Mouse (Mus musculus): ENCODE results near the gene Kcng1. TPM values are rescaled to one million over a fixed set of nuclear protein-coding genes. Genes with fewer than 3 reads are reported as not detected.

Kcng1 gene
- polyA plus RNA-seq, 1 experiment from 2014 or later: 0.35 TPM

DNA sequence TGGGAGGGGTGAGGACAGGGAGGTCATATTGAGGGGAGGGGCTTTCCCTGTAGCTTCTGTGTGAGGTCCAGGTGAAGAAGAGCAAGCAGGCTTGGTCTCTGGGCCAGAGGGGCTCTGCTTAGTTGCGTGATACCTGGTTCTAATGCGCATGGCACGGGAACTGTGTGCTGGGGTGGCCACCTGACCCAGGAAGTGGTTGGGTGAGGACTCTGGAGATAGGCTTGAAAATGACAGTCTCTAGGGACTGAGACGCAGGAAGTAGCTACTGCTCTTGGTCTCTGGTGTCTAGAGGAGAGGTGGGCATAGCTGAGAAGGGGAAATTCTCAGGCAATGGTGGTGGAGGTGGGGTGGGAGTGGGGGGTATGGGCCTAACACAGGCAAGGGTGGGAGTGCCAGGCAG, 24.3 kb downstream of the Kcng1 start:
- H3K27me3 ChIP-seq: peaks cover 16% of the 10 kb centered on the region
- H3K9me3 ChIP-seq: no peaks in the 10 kb centered on the region
- no peak overlapping the region for H3K9ac ChIP-seq
- H3K36me3 ChIP-seq: no peaks in the 10 kb centered on the region
- no peak overlapping the region for H3K27ac ChIP-seq
- 81% methylated on average over 4 of the region's 4 CpGs for WGBS
- no peak overlapping the region for H3K4me3 ChIP-seq
- ATAC-seq (ENCODE audit: borderline replicate concordance, extremely low read depth, low FRiP score, low TSS enrichment): no peak
- no peak overlapping the region for H3K4me2 ChIP-seq
- no peaks in the 10 kb centered on the region for H3K4me1 ChIP-seq

DNA sequence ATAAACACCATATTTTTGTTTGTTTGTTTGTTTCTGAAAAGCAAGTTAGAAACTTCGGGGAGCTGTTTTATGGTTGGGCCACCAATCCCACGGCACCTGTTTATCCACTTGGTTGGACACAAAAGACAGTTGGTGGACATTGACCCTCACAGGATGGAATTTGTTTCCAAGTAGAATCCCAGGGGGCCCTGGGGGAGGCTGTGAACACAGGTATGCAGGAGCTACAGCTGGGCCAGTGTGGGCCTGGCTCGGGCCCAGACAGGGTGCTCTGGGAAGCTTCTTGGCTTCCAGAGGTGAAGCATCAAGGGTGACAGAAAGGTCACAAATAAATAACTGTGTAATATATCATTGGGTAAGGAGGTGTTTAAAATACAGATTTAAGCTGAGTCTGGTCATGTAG, 25.0 kb downstream of the Kcng1 start:
- no peak overlapping the region for H3K9ac ChIP-seq
- no peak overlapping the region for H3K4me3 ChIP-seq
- no peaks in the 10 kb centered on the region for H3K4me1 ChIP-seq
- H3K4me2 ChIP-seq: no peak overlapping the region
- H3K27ac ChIP-seq: no peak overlapping the region
- H3K9me3 ChIP-seq: no peaks in the 10 kb centered on the region
- no peak for ATAC-seq (ENCODE audit: borderline replicate concordance, extremely low read depth, low FRiP score, low TSS enrichment)
- H3K36me3 ChIP-seq: no peaks in the 10 kb centered on the region
- WGBS: 59% methylated on average over 3 of the region's 3 CpGs
- H3K27me3 ChIP-seq: peaks cover 17% of the 10 kb centered on the region; the same call in 1 of the 2 replicates

DNA sequence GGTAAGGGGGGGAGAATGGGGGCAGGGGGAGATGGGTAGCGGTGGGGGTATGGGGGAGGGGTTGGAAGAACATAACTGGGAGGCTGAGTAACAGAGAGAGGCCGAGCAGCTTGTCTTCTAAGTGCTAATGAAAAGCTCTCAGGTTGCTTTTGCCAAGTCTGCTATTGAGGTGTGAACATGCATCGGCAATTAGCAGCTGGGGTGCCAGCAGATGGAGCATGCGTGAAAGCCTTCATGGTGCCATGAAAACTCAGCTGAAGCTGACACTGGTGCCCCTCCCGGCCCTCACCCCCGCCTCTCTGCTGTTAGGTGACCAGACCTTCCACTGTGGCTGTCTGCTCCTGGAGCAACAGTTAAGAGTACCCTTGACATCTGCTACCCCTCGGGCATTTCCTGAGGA, 27.7 kb downstream of the Kcng1 start:
- WGBS: 19% methylated on average over 7 of the region's 7 CpGs
- H3K9me3 ChIP-seq: no peaks in the 10 kb centered on the region
- H3K4me2 ChIP-seq: no peak overlapping the region
- H3K9ac ChIP-seq: no peak overlapping the region
- H3K36me3 ChIP-seq: no peaks in the 10 kb centered on the region
- H3K27ac ChIP-seq: no peak overlapping the region
- no peak for ATAC-seq (ENCODE audit: borderline replicate concordance, extremely low read depth, low FRiP score, low TSS enrichment)
- no peak overlapping the region for H3K4me3 ChIP-seq
- H3K4me1 ChIP-seq: no peaks in the 10 kb centered on the region
- H3K27me3 ChIP-seq: peaks cover 15% of the 10 kb centered on the region; the same call in 1 of the 2 replicates

DNA sequence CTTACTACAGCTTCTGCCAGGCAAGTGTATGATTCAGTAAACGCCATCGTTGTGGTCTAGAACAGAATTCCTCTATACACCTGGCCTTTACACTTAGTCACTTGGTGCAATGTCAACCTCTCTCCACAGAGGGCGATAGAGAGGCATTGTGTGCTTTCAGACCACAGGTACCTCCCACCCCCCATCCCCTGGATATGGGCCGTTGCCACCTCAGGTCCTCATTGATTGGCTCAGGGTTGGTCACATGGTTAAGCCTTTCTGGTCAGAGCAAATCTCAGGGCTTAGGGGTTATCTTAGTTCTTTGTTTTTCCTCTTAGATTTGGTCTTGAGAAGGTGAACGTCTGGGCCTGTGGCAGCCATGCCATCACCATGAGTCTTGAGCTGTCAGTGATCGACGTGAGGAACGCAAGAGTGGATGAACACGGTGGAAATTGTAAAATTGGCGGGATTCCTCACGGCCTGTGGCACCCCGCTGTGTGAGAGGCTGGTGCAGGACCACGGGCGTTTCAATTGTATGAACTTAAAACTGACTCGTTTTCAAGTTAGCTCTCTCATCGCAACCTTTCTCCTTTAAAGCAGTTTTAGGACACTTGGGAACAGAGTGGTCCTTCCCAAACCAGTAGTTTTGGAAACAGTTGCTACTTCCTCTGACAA, 28.8 kb downstream of the Kcng1 start:
- no peaks in the 10 kb centered on the region for H3K36me3 ChIP-seq
- 15% methylated on average over 16 of the region's 16 CpGs for WGBS
- H3K4me2 ChIP-seq: 0 out of 2 replicates have a peak overlapping the region, but pooled peaks have one; percentile 11
- H3K4me1 ChIP-seq: no peaks in the 10 kb centered on the region
- H3K9me3 ChIP-seq: no peaks in the 10 kb centered on the region
- peaks cover 15% of the 10 kb centered on the region; the same call in 1 of the 2 replicates for H3K27me3 ChIP-seq
- H3K27ac ChIP-seq: no peak overlapping the region
- H3K9ac ChIP-seq: no peak overlapping the region
- no peak overlapping the region for H3K4me3 ChIP-seq
- ATAC-seq (ENCODE audit: borderline replicate concordance, extremely low read depth, low FRiP score, low TSS enrichment): peak; percentile 51; the same call in 1 of the 2 replicates

DNA sequence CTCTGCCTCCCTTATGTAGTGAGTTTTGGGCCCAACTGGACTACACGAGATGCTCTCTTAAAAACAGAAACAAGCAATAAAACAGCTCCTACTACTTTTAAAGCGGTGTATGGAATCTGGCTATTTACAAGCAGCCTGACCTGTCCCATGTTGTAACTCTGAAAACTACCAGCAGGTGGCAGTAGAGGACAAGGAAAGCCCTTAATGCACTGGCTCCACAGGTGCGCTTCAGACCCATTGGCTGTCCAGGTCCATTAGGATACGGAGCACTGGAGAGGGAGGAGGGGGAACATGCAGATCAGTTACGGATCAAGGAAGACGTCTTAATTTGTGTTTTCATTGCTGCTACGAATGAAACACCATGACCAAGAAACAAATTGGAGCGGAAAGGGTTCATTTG, 31.3 kb downstream of the Kcng1 start:
- Histone ChIP-seq H3K4me2 (no peak overlapping the region), H3K27me3 (peaks cover 18% of the 10 kb centered on the region; the same call in 1 of the 2 replicates), H3K9me3 (no peaks in the 10 kb centered on the region), H3K4me3 (no peak overlapping the region), H3K9ac (no peak overlapping the region), H3K36me3 (no peaks in the 10 kb centered on the region), H3K27ac (no peak overlapping the region), H3K4me1 (no peaks in the 10 kb centered on the region)
- WGBS: 16% methylated on average over 8 of the region's 8 CpGs
- no peak for ATAC-seq (ENCODE audit: borderline replicate concordance, extremely low read depth, low FRiP score, low TSS enrichment)

DNA sequence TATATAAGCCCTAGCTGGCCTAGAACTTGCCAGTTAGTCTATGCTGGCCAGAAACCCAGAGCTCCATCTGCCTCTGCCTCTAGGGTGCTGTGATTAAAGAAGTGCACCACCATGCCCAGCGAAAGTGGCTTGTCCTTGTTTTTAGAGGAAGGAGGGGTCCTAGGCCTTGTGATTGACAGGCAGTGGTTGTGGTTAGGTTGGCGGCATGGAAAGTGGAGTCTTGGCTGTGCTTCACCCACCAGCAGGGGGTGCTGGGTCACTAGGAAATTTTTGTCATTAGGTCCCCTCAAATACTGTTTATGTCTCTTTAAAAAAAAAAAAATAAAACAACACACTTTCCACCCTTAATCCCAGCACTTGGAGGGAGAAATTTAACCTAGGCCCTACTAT, 32.7 kb downstream of the Kcng1 start:
- 19% methylated on average over 2 of the region's 2 CpGs for WGBS
- no peak overlapping the region for H3K4me3 ChIP-seq
- no peak for ATAC-seq (ENCODE audit: borderline replicate concordance, extremely low read depth, low FRiP score, low TSS enrichment)
- no peaks in the 10 kb centered on the region for H3K36me3 ChIP-seq
- no peak overlapping the region for H3K9ac ChIP-seq
- no peak overlapping the region for H3K4me2 ChIP-seq
- peaks cover 19% of the 10 kb centered on the region; the same call in 1 of the 2 replicates for H3K27me3 ChIP-seq
- no peaks in the 10 kb centered on the region for H3K9me3 ChIP-seq
- no peaks in the 10 kb centered on the region for H3K4me1 ChIP-seq
- H3K27ac ChIP-seq: no peak overlapping the region

DNA sequence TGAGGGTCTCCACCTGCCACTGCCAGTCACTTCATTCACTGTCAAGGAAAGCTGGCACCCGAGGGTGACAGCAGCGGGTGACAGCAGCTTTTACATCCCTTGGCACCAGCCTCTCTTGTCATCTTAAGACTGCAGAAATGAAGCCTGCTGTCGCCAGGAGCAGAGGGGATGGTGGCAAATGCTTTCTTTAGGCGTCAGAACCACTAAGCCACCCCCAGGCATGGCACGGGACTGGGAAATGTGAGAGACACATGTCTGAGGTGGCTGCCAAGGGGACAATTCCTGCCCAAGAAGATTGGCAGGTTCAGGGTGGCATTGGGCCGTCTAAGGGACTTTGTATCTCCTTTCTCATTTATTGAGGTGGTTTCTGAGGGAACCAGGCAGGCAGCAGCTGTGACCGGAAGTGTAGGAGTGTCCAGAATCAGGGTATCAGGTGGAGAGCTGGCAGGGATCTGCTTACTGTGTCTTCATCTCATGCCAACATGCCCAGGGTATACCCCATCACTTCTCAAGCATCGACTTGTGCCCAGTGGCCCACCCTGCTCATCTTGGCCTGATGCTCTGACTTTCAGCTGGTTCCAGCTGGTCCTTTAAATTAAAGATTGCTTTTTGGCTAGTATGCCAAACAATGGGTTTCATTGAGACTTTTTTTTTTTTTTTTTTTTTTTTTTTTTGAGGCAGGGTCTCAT, 33.2 kb downstream of the Kcng1 start:
- Histone ChIP-seq H3K27ac (no peak overlapping the region), H3K9ac (no peak overlapping the region), H3K4me3 (no peak overlapping the region), H3K36me3 (no peaks in the 10 kb centered on the region), H3K9me3 (no peaks in the 10 kb centered on the region), H3K4me2 (no peak overlapping the region), H3K4me1 (no peaks in the 10 kb centered on the region), H3K27me3 (peaks cover 19% of the 10 kb centered on the region; the same call in 1 of the 2 replicates)
- no peak for ATAC-seq (ENCODE audit: borderline replicate concordance, extremely low read depth, low FRiP score, low TSS enrichment)
- WGBS: 69% methylated on average over 8 of the region's 8 CpGs

DNA sequence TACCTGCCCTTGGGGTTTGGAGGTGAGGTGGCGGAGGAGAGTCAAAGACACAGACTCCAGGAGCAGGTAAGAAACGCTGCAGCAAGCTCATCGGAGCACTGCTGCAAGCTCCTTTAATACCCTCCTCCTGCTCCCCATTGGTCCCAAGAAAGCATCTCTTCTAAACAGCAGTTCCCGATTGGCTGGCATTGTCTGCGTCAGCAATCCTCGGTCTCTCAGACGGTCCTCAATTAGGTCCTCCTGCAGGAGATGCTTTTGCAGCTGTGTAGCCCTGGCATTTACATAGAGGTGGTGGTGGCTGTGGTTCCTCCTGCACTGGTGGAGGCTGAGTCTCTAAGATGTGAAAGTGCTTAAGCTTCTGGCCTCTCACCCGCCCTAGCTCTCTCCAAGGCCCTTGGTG, 36.0 kb downstream of the Kcng1 start:
- H3K4me3 ChIP-seq: no peak overlapping the region
- H3K9ac ChIP-seq: no peak overlapping the region
- H3K27me3 ChIP-seq: peaks cover 7% of the 10 kb centered on the region; the same call in 1 of the 2 replicates
- no peak overlapping the region for H3K4me2 ChIP-seq
- WGBS: 33% methylated on average over 8 of the region's 8 CpGs
- H3K4me1 ChIP-seq: no peaks in the 10 kb centered on the region
- no peak overlapping the region for H3K27ac ChIP-seq
- no peak for ATAC-seq (ENCODE audit: borderline replicate concordance, extremely low read depth, low FRiP score, low TSS enrichment)
- H3K9me3 ChIP-seq: no peaks in the 10 kb centered on the region
- H3K36me3 ChIP-seq: no peaks in the 10 kb centered on the region

DNA sequence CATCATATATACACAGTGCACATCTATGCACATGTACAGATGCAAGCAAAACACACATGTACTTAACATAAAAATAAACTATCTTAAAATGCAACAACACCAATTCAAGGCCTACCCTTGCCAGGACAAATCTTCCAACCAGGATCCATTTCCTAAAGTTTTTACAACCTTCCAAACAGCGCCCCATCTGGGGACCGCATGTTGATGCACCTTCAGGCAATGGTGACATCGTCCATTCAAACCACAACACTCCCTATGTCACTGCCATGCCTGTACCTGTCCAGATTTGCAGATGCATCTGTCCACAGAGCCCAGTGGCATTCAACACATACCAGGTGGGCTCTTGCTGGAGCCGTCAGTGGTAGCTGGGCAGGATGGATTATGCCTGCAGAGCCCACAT, 38.3 kb downstream of the Kcng1 start:
- Histone ChIP-seq H3K9me3 (no peaks in the 10 kb centered on the region), H3K27me3 (peaks cover 7% of the 10 kb centered on the region; the same call in 1 of the 2 replicates), H3K4me3 (no peak overlapping the region), H3K4me1 (no peaks in the 10 kb centered on the region), H3K27ac (no peak overlapping the region), H3K9ac (no peak overlapping the region), H3K4me2 (no peak overlapping the region), H3K36me3 (no peaks in the 10 kb centered on the region)
- 77% methylated on average over 4 of the region's 4 CpGs for WGBS
- no peak for ATAC-seq (ENCODE audit: borderline replicate concordance, extremely low read depth, low FRiP score, low TSS enrichment)

DNA sequence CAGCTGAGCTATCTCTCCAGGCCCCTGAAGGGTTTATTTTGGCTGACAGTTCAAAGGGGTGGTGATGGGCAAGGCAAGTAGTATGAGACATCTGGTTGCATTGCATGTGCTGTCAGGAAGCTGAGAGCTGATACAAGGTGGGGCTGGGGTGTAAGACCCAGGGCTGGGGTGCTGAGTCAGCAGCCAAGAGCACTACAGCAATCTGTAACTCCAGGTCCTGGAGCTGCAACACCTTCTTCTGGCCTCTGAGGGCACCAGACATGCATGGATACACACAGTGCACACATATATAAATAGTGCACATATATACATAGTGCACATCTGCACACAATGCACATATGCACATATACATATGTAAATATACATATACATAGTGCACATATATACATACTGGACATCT, 38.7 kb downstream of the Kcng1 start:
- ATAC-seq (ENCODE audit: borderline replicate concordance, extremely low read depth, low FRiP score, low TSS enrichment): no peak

DNA sequence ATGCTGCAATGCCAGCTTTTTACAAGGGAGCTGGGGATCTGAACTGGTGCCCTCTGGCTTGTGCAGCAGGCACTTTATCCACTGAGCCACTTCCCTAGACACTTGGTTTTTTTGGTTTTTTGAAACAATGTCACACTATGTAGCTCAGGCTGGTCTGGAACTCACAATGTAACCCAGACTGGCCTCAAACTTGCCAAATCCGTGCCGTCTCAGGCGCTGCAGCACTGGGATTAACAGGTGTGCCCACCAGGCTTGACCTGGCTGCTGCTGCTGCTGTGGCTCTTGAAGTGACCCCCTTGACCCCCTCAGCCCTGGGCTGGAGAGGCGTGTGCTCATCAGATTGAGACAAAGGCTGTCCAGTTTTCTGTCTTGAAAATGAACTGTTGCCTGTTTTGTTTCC, 43.2 kb downstream of the Kcng1 start:
- H3K36me3 ChIP-seq: peaks cover 9% of the 10 kb centered on the region
- 91% methylated on average over 4 of the region's 4 CpGs for WGBS
- 0 out of 2 replicates have a peak, but pooled peaks cover 3% of the 10 kb centered on the region for H3K27me3 ChIP-seq
- no peak overlapping the region for H3K4me2 ChIP-seq
- no peak overlapping the region for H3K9ac ChIP-seq
- H3K4me1 ChIP-seq: no peaks in the 10 kb centered on the region
- no peak overlapping the region for H3K27ac ChIP-seq
- ATAC-seq (ENCODE audit: borderline replicate concordance, extremely low read depth, low FRiP score, low TSS enrichment): no peak
- no peaks in the 10 kb centered on the region for H3K9me3 ChIP-seq
- H3K4me3 ChIP-seq: no peak overlapping the region

More for the DNA sequence above, 38.7 kb downstream of the Kcng1 start:
- H3K4me3 ChIP-seq: no peak overlapping the region
- no peak overlapping the region for H3K4me2 ChIP-seq
- peaks cover 7% of the 10 kb centered on the region; the same call in 1 of the 2 replicates for H3K27me3 ChIP-seq
- no peak overlapping the region for H3K27ac ChIP-seq
- no peaks in the 10 kb centered on the region for H3K36me3 ChIP-seq
- H3K4me1 ChIP-seq: no peaks in the 10 kb centered on the region
- H3K9ac ChIP-seq: no peak overlapping the region
- no peaks in the 10 kb centered on the region for H3K9me3 ChIP-seq

DNA sequence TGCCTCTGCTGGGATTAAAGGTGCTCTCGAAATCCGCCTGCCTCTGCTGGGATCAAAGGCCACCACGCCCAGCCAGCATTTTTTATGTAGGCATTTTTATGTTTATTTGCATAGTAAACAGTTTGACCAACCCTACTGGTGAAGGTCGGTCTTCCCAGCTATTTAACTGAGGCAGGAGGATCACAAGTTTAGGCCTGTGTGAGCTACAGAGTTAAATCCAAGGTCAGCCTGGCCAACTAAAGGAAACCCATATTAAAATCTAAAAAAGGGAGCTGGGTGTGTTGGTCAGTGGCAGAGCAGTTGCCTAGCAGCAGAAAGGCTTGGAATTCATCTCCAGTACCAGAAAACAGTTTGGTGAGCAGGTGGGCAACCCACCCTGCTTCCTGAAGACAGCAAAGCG, 48.2 kb downstream of the Kcng1 start:
- Histone ChIP-seq H3K36me3 (peaks cover 12% of the 10 kb centered on the region), H3K9ac (no peak overlapping the region), H3K4me2 (no peak overlapping the region), H3K27me3 (no peaks in the 10 kb centered on the region), H3K27ac (no peak overlapping the region), H3K4me1 (peaks cover 25% of the 10 kb centered on the region), H3K9me3 (no peaks in the 10 kb centered on the region), H3K4me3 (no peak overlapping the region)
- WGBS: 86% methylated on average over 5 of the region's 5 CpGs
- no peak for ATAC-seq (ENCODE audit: borderline replicate concordance, extremely low read depth, low FRiP score, low TSS enrichment)
